Mouse (Mus musculus): ENCODE results near the gene Entpd1.

The Entpd1 gene

DNA sequence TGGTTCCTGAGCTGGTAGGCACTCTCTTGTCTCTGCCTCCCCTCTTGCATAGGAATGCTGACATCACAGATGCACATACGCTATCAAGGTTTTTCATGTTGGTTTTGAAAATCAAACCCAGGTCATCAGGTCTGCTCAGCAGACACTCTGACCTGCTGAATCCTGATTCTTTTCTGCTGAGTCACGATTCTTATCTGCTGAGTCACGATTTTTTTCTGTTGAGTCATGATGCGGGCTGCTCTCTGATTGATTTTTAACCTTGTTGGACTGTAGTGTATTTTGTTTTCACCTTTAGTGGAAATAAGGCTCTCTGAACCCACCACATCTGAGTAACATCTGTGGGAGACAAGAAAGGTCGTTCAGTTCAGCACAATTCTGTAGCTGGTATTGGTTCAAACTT lies 63.2 kb downstream of the Entpd1 start:
- no peak for DNase-seq

DNA sequence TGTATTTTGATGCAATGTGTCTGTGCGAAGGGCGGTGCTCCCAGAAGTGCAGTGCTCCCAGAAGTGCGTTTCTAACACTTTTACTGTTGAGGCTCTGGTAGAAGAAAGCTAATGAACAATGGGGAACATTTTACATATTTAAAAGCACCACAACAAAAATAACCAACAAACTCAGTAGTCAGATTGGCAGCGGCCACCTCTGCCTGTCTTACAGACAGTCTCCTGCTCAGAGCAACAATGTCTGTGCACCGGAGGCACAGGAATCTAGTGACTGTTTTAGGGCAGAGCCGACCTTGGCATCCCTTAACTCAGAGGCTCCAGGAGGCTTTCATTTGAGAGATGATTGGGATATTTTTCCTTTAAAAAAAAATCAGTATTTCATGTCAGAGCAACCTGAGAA lies 65.9 kb downstream of the Entpd1 start:
- no peak for DNase-seq

GRCm38 (mm10) chr19:40678532-40679307 lies 66.6 kb downstream of the Entpd1 start:
- DNase-seq = no peak

DNA sequence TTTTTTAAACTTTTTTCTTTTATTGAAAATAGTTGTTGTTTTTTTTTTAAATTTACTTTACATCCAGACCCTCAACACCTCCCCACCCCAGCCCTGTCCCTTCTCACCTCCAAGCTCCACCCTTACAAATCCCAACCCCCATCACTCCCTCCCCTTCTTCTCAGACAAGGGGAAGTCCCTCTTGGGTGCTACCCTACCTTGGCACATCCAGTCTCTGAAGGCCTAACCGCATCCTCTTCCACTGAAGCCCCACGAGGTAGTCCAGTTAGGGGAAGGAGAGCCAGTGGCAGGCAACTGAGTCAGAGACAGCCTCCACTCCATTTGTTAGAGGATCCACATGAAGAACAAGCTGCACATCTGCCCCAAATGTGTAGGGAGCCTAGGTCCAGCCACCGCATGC lies 67.5 kb downstream of the Entpd1 start:
- DNase-seq = no peak

GRCm38 (mm10) chr19:40684124-40684523 lies 72.0 kb downstream of the Entpd1 start:
- no peak for DNase-seq

- DNase-seq = no peak
Measured at GRCm38 (mm10) chr19:40684566-40684965, 72.4 kb downstream of the Entpd1 start.

DNA sequence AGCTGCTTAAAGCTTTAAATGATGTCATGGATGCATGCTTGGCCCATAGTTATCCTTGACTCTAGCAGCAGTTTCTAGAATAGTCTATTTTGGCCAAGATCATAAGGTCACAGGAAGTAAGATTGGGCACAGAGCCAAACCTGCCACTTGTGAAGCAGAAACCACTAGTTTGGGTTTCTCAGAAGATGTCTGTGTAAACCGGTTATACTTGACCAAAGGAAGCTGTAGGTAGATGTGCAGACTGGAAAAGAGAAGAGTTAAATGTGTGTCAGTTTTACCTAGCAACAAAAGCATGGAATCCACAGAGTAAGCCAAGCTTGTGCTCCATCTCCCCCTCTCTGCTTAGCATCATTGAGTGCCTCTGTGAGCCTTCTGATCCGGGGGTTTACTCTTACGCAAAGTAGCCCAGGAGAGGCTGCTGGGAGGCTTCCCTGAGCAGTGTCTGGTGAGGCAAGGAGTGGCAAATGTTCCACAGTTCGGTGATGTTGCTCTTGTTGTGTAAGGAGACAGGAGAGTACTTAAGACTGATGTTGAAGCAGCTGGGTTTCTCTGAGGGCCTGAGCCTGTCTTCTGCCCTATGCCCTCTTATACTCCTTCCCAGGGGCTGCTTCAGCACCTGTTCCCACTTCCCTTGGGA lies 75.2 kb downstream of the Entpd1 start:
- no peak for DNase-seq

DNA sequence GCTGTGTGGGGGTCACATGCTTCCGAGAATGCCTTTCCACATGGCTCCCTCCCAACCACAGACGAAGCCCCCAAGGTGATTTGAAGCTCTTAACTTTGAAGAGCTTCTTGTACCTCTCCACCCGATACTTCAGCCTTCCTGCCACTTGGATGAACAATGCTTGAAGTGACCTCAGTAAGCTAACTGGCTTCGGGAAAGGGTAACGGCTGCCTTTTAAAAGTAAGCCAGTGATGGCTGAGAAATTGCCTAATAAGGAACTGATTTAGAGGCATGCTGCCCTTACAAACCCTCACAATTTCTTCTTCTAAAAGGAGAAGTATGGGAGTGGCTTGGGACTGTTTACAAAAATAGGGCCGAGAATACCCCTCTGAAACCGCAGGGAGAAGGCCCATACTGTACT lies 81.0 kb downstream of the Entpd1 start:
- DNase-seq = no peak

GRCm38 (mm10) chr19:40696116-40696515 lies 84.0 kb downstream of the Entpd1 start:
- DNase-seq = no peak

DNA sequence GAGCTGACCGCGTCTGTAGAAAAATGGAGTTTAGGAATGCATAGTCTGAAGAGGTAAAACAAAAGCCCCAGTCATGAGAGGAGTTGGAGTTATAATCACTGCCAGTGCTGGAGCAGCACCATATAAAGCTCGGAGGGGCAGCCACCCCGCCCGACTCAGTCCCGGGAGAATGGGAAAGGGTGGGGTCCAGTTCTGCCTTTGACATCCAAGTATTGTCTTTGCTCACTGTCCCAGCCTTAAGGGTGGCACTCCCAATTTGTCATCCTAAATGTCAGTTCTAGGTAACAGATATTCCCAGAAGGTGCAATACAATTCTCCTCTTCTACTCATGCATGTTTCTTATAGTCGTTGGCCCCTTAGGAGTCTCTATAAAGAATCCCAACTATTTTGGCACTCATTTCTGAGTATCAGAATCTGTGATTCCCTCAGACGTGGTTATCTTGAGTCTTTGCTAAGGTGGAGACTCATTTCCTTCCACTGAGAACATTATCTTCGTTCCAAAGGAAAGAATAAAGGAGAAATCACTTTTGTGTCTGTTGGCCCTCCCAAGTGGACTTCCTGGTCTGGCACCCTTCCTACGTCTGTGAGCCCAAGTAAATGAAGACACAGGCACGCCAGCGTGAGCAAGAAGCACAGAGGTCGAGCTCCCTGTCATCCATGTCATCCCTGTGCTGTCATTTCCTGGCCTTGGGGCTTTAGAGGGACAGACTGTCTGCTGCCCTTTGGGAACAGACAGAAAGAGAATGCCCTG lies 86.1 kb downstream of the Entpd1 start:
- no peak for DNase-seq

GRCm38 (mm10) chr19:40699816-40700215 lies 87.7 kb downstream of the Entpd1 start:
- no peak for DNase-seq

DNA sequence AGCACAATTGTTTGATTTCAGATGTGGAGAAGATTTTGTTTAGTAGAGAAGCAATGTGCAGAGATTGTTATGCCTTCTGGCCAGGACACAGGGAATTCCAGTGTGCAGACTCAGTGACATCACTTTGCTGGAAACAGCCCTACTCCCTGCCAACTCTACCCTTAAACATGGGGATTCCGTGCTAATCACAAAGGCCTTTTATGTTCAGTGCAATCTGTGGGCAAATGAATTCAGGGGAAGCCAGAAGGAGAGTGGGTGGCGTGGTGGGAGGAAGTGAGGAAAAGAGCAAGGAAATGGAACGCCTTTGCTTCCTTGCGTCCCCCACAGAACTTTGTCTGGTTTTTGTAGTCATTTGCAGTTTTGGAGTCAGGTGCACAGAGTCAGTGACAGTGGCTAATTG lies 90.2 kb downstream of the Entpd1 start:
- no peak for DNase-seq

DNA sequence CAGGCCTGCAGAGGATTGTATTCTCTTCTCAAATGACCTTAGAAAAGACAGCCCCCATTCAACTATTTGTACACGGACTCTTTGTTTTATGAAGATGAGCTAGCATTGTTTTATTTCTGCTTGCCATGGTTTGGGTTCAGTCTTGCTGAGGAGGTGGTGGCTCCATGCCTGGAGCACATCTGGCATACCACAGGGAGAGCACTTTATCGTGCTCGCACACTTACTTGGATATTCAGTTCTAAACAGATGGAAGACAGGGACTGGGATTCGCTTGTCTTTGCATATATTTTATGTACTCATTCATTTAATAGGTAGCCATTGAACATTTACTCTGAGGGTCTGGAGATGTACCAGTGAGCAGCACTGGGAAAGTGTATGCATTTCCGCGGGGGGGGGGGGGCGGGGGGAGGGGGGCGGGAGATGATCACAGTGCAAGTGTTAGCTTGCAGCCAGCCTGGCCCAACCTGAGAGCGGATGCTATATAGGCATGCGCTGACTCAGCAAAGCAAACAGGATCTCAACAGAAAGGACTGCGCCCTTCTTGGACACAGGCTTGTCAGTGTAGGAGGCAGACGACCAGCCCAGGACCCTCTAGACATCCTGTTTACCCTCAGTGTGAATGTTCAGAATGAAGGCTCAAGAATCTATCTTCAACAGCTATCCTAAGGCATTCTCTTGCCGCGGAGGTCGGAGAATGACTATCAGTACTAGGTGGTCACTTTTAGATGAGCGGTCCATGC lies 100.9 kb downstream of the Entpd1 start:
- no peak for DNase-seq

DNA sequence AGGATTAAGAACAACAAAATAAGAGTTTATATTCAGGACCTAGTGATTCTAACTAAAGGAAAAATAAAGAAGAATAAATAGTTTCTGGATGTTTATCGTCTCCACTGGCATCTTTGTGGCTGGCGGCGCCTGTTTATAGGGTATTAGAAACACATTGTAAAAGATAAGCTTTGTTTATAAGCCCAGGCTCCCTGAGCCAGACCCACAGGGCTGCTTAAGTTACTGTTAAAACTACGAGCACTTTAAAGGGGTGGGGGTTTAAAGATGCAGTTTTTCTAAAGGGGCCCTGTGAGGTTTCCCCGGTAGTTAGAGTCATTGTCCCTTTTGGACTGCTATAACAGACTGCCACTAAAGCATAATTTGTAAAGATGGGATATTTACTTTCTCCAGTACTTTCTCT lies 102.5 kb downstream of the Entpd1 start:
- no peak for DNase-seq

DNA sequence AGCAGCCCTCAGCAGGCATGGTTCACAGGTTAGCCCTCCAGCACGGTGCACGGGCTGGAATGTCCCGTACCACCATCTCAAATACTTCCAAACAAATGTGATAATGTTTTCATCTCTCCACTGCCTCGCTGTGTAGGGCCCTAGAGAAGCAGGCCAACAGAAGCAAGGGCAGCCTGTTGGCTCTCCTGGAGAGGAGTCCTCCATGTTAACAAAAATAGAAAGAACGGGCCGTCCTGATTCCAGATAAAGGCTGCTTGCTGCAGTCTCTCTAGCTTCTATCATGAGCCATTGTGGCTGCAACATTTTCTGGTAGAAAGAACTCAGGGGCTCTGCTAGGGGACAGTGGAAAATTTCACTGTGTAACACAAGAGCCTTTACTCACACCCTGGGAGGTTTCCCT lies 104.8 kb downstream of the Entpd1 start:
- no peak for DNase-seq

GRCm38 (mm10) chr19:40719439-40720105 lies 107.4 kb downstream of the Entpd1 start:
- no peak for DNase-seq

DNA sequence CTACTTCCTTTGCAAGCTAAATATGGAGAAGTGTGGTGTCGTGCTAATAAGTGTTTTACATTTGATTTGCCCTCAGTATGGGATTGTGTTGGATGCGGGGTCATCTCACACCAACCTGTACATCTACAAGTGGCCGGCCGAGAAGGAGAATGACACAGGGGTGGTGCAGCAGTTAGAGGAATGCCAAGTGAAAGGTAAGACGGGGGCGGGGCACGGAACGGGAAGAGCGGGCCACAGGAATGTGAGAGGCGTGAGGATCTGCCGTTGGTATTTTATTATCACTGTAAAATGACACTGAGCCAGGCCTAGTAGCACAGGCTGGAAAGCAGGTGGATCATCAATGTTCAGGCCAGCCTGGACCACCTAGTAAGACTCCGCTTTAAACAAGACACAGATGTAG lies 108.2 kb downstream of the Entpd1 start:
- DNase-seq = no peak

GRCm38 (mm10) chr19:40722137-40723038 lies 110.2 kb downstream of the Entpd1 start:
- peak; percentile 71 for DNase-seq

GRCm38 (mm10) chr19:40723516-40723915 lies 111.3 kb downstream of the Entpd1 start:
- no peak for DNase-seq

DNA sequence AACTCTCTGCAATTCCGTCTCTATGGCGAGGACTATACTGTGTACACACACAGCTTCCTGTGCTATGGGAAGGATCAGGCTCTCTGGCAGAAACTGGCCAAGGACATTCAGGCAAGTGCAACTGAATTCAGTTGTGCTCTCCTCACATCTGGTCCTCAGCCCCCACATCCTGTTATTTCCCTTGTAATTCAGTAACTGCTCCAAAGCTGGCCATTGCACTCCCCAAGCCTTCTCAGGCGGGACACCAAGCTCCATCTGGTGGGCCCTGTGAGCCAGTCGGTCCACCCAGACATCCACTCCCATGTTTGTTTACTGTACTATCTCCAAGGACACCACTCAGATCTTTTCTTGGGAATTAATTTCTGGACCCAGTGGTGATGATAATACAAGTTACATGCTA lies 114.0 kb downstream of the Entpd1 start:
- no peak for DNase-seq

GRCm38 (mm10) chr19:40726614-40727013 lies 114.4 kb downstream of the Entpd1 start:
- no peak for DNase-seq

DNA sequence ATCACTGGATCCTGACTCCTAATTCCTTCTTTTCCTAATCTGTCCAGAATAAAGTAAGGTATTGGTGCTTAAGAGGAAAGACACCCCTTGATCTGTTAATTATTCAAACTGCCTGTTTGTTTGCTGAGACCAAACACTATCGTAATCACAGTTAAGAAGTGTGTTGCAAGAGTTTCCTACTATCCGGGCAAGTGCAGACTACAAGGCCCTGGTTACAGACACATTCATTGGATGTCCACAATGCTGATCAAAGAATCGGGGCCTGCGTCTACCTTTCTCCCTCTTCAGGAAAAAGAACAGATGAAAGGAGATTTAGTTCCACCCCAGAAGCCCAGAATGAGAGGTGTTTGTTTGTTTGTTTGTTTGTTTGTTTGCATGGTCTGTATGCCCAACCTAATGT lies 116.0 kb downstream of the Entpd1 start:
- DNase-seq = no peak
